Mouse (Mus musculus): ENCODE data around the gene Mfap1b. TPM values are rescaled to one million over a fixed set of nuclear protein-coding genes. Genes with fewer than 3 reads are reported as not detected.
"Not testable (repeated sequence)": the region's sequence is repeated elsewhere in the genome, so short reads cannot be mapped to it uniquely, and the experiment has no call there.

The Mfap1b gene
- total and polyA plus RNA-seq, 3 experiments = 19.1 to 20.3 TPM; not detected in 1

DNA sequence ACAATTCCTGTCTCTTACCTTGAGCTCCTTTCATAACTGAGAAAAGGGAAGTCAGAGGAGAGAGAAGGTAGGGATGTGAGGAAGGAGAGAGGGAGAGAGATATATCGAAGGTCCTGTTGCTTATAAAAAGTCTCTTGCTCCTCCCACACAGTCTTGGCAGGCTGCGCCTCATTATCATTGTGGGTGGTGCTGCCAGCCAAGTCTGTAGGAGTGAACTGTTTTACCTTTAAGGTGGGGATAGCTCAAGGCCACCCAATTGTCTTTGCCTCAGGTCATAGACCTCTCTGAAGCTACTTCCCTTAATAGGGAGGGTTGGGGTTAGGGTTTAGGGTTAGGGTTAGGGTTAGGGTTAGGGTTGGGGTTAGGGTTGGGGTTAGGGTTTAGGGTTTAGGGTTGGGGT is 48.1 kb upstream of the Mfap1b start:
- peak overlapping the region in 1 of 2 experiments; percentile 35; a peak in 2 of 4 replicates for H3K4me3 ChIP-seq (ENCODE audit: control insufficient read depth in 1 of 2, insufficient read depth in 1 of 2, low read depth in 2 of 2, low read length in 2 of 2)
- H3K27me3 ChIP-seq (ENCODE audit: control insufficient read depth in 1 of 2, insufficient read depth in 2 of 2, low read length in 2 of 2) = no peaks in the 10 kb centered on the region
- DNase-seq (ENCODE audit: low read depth, low spot score) = peak; percentile 91
- H3K9ac ChIP-seq (ENCODE audit: control insufficient read depth, low read depth, low read length, poor library complexity, severe bottlenecking) = peak overlapping the region; percentile 37; the same call in 1 of the 2 replicates
- H3K4me1 ChIP-seq (ENCODE audit: control insufficient read depth in 1 of 2, insufficient read depth in 2 of 2, low read length in 2 of 2) = peaks cover 8 to 11% of the 10 kb centered on the region in 2 experiments
- H3K79me2 ChIP-seq (ENCODE audit: control insufficient read depth, insufficient read depth, low read length, poor library complexity) = peaks cover 2% of the 10 kb centered on the region; the same call in 1 of the 2 replicates
- no peak for TF ChIP-seq ZNF384 (IDR thresholded peaks at IDR 0.05; ENCODE audit: low read depth, low read length)
- no peak for TF ChIP-seq SMC3 (IDR thresholded peaks at IDR 0.05; ENCODE audit: low read depth, low read length)
- no peak for TF ChIP-seq RCOR1 (IDR thresholded peaks at IDR 0.05; ENCODE audit: low read depth, low read length)
- no peak for TF ChIP-seq E2F4 (IDR thresholded peaks at IDR 0.05; ENCODE audit: borderline replicate concordance, low read depth, low read length)
- TF ChIP-seq HCFC1 (IDR thresholded peaks at IDR 0.05; ENCODE audit: low read depth, low read length) = no peak
- H3K9me3 ChIP-seq (replicated peaks; ENCODE audit: insufficient read depth, low read length) = no peaks in the 10 kb centered on the region
- peaks cover 11 to 21% of the 10 kb centered on the region in 2 experiments for H3K36me3 ChIP-seq (ENCODE audit: control insufficient read depth in 1 of 2, insufficient read depth in 2 of 2, low read length in 2 of 2)
- H3K27ac ChIP-seq (ENCODE audit: control insufficient read depth, low read depth, low read length) = peak overlapping the region; percentile 94

DNA sequence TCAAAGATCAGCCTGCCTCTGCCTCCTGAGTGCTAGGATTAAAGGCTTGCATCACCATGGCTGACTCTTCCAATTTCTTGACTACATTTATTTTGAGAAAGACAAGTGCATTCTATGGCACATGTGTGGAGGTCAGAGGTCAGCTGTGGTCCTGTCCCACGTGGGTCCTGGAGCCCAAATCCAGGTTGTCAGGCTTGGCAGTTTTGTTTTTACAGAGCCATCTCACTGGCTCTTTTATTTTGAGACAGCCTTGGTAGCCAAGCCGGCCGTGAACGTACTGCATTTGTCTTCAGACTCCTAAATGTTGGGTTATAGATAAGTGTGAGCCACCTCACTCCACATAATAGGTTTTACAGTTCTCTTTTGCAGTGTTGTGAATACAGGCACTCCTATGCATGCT is 44.8 kb upstream of the Mfap1b start:
- H3K4me3 ChIP-seq (ENCODE audit: control insufficient read depth in 1 of 2, insufficient read depth in 1 of 2, low read depth in 2 of 2, low read length in 2 of 2) = not testable (repeated sequence)
- H3K36me3 ChIP-seq (ENCODE audit: control insufficient read depth in 1 of 2, insufficient read depth in 2 of 2, low read length in 2 of 2) = peaks cover 15 to 24% of the 10 kb centered on the region in 2 experiments

DNA sequence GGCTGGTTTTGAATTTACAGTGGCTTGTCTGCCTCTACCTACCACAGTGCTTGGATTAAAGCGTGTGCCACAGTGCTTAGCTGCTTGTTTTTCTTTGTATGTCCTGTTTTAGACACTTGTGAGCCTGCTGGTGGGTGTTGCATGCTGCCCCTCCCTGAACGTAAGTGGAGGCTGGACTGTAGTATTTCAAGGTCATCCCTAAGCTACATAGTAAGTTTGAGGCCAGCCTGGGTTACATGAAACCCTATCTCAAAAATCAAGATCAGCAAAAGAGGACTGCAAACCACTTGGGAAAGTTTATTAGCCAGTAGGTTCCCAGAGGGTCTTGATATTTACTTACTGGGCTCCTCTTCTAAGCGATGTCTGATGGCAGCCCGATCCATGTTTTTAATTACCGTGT is 44.2 kb upstream of the Mfap1b start:
- Histone ChIP-seq H3K79me2 (ENCODE audit: control insufficient read depth, insufficient read depth, low read length, poor library complexity) (peaks cover 8% of the 10 kb centered on the region; the same call in 1 of the 2 replicates), H3K4me3 (ENCODE audit: control insufficient read depth in 1 of 2, insufficient read depth in 1 of 2, low read depth in 2 of 2, low read length in 2 of 2) (no peak overlapping the region), H3K36me3 (ENCODE audit: control insufficient read depth in 1 of 2, insufficient read depth in 2 of 2, low read length in 2 of 2) (peaks cover 16 to 19% of the 10 kb centered on the region in 2 experiments), H3K4me1 (ENCODE audit: control insufficient read depth in 1 of 2, insufficient read depth in 2 of 2, low read length in 2 of 2) (peaks cover 14 to 17% of the 10 kb centered on the region in 2 experiments), H3K27ac (ENCODE audit: control insufficient read depth, low read depth, low read length) (no peak overlapping the region), H3K9me3 (replicated peaks; ENCODE audit: insufficient read depth, low read length) (no peaks in the 10 kb centered on the region), H3K9ac (ENCODE audit: control insufficient read depth, low read depth, low read length, poor library complexity, severe bottlenecking) (no peak overlapping the region), H3K27me3 (ENCODE audit: control insufficient read depth in 1 of 2, insufficient read depth in 2 of 2, low read length in 2 of 2) (no peaks in the 10 kb centered on the region)
- TF ChIP-seq UBTF (IDR thresholded peaks at IDR 0.05; ENCODE audit: borderline replicate concordance, insufficient read depth, low read depth, low read length) (no peak), BHLHE40 (IDR thresholded peaks at IDR 0.05; ENCODE audit: borderline replicate concordance, low read depth, low read length) (no peak), MAZ (IDR thresholded peaks at IDR 0.05; ENCODE audit: low read depth, low read length) (no peak), RAD21 (IDR thresholded peaks at IDR 0.05; ENCODE audit: low read depth, low read length) (no peak), RCOR1 (IDR thresholded peaks at IDR 0.05; ENCODE audit: low read depth, low read length) (no peak)
- DNase-seq (ENCODE audit: low read depth, low spot score) = no peak

More for the DNA sequence above, 44.8 kb upstream of the Mfap1b start:
- peaks cover 14 to 17% of the 10 kb centered on the region in 2 experiments for H3K4me1 ChIP-seq (ENCODE audit: control insufficient read depth in 1 of 2, insufficient read depth in 2 of 2, low read length in 2 of 2)
- not testable (repeated sequence) for H3K79me2 ChIP-seq (ENCODE audit: control insufficient read depth, insufficient read depth, low read length, poor library complexity); H3K27ac ChIP-seq (ENCODE audit: control insufficient read depth, low read depth, low read length); DNase-seq (ENCODE audit: low read depth, low spot score); H3K27me3 ChIP-seq (ENCODE audit: control insufficient read depth in 1 of 2, insufficient read depth in 2 of 2, low read length in 2 of 2); H3K9me3 ChIP-seq (replicated peaks; ENCODE audit: insufficient read depth, low read length); H3K9ac ChIP-seq (ENCODE audit: control insufficient read depth, low read depth, low read length, poor library complexity, severe bottlenecking)

Data from MEL (cell line).